Mouse (Mus musculus): Measurements from ENCODE around the gene Olfr270.

Gene Olfr270

GRCm38 (mm10) chr4:52964247-52964646 is at the start of gene Olfr270:
Gene Olfr270 (plus strand): TSS chr4:52964547.
- CTCF ChIA-PET, result no interaction called here

- CTCF ChIA-PET, result no interaction called here
Observed at GRCm38 (mm10) chr4:52916659-52917310, 47.6 kb upstream of the Olfr270 start.

GRCm38 (mm10) chr4:52917311-52917688 is 47.0 kb upstream of the Olfr270 start:
- CTCF ChIA-PET, result no interaction called here

- CTCF ChIA-PET, result no interaction called here
Observed at GRCm38 (mm10) chr4:52919078-52919477, 45.3 kb upstream of the Olfr270 start, which contains the start of gene Olfr272. Gene Olfr272 (minus strand): TSS chr4:52919178.

GRCm38 (mm10) chr4:52930480-52930879 is 33.9 kb upstream of the Olfr270 start:
- CTCF ChIA-PET, result no interaction called here

GRCm38 (mm10) chr4:52946665-52947064 is 17.7 kb upstream of the Olfr270 start:
- CTCF ChIA-PET, result no interaction called here

- CTCF ChIA-PET, result no interaction called here
Observed at GRCm38 (mm10) chr4:52949005-52949404, 15.3 kb upstream of the Olfr270 start.

- CTCF ChIA-PET, result no interaction called here
Observed at GRCm38 (mm10) chr4:52958693-52959092, 5.7 kb upstream of the Olfr270 start.

- CTCF ChIA-PET, result interaction anchor here (0.7 kb wide), 1 partner anchor 1528 kb away, joined by 4 read pairs; no protein-coding TSS in a partner anchor
Observed at GRCm38 (mm10) chr4:52985216-52985615, 20.9 kb downstream of the Olfr270 start.

- CTCF ChIA-PET, result no interaction called here
Observed at GRCm38 (mm10) chr4:52986266-52986665, 21.9 kb downstream of the Olfr270 start.

- CTCF ChIA-PET, result no interaction called here
Observed at GRCm38 (mm10) chr4:52989248-52989647, 24.9 kb downstream of the Olfr270 start, which contains the start of gene Nipsnap3a. Gene Nipsnap3a (plus strand): TSS chr4:52989272.

GRCm38 (mm10) chr4:52999449-52999848 is 35.1 kb downstream of the Olfr270 start:
- CTCF ChIA-PET, result no interaction called here

GRCm38 (mm10) chr4:53000154-53000553 is 35.8 kb downstream of the Olfr270 start:
- CTCF ChIA-PET, result no interaction called here

- CTCF ChIA-PET, result no interaction called here
Observed at GRCm38 (mm10) chr4:53009183-53009582, 44.8 kb downstream of the Olfr270 start.

GRCm38 (mm10) chr4:53009871-53010270 is 45.5 kb downstream of the Olfr270 start:
- CTCF ChIA-PET, result no interaction called here

GRCm38 (mm10) chr4:53011732-53012361 is 47.5 kb downstream of the Olfr270 start, which contains the start of gene Nipsnap3b:
Gene Nipsnap3b (plus strand): TSS chr4:53011880.
- CTCF ChIA-PET, result no interaction called here

GRCm38 (mm10) chr4:53014421-53014820 is 50.1 kb downstream of the Olfr270 start:
- CTCF ChIA-PET, result no interaction called here

- CTCF ChIA-PET, result no interaction called here
Observed at GRCm38 (mm10) chr4:53015024-53015423, 50.7 kb downstream of the Olfr270 start.

GRCm38 (mm10) chr4:53018392-53018791 is 54.0 kb downstream of the Olfr270 start:
- CTCF ChIA-PET, result no interaction called here
